Mouse (Mus musculus): ENCODE measurements around the gene E130114P18Rik.

The E130114P18Rik gene

GRCm38 (mm10) chr4:97778211-97779002, 529 bp upstream of the E130114P18Rik start:
- intact Hi-C loops (cut with DNase I), result loop anchor here (2.0 kb wide), 1 partner anchor 226 kb away; no protein-coding TSS in a partner anchor

GRCm38 (mm10) chr4:97777081-97777705, 685 bp downstream of the E130114P18Rik start:
- intact Hi-C loops (cut with DNase I), result no loop called here

DNA sequence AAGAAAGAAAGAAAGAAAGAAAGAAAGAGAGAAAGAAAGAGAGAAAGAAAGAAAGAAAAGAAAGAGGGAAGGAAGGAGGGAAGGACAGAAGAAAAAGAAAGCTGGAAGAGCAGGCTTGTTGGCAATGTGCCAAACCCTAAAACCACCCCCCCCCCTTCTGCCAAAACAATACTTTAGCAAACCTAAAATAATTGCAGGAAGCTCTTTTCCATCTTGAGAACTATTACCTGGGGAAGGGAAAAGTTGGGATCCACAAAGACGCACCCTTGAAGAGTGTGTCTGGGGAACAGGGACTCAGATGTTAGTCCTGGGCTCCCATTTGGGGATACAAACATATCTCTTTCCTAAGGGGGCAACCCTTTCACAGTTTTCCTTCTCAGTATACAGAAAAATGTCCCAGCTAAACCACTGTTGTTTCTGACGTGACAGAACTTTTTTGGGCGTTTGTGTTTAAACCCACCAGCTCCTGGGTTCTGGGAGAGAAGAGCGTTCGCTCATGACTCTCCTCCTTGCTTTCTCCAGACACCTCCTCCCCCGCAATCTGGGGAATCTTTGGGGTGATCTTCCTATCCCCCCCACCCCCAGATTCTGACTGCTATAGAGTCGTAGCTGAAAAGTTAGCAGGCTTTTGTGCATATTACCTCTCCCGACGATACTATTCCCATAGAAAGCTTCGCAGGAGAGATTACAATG, 1.3 kb downstream of the E130114P18Rik start:
- intact Hi-C loops (cut with DNase I), result no loop called here

GRCm38 (mm10) chr4:97775494-97776265, 2.2 kb downstream of the E130114P18Rik start:
- intact Hi-C loops (cut with DNase I), result no loop called here

DNA sequence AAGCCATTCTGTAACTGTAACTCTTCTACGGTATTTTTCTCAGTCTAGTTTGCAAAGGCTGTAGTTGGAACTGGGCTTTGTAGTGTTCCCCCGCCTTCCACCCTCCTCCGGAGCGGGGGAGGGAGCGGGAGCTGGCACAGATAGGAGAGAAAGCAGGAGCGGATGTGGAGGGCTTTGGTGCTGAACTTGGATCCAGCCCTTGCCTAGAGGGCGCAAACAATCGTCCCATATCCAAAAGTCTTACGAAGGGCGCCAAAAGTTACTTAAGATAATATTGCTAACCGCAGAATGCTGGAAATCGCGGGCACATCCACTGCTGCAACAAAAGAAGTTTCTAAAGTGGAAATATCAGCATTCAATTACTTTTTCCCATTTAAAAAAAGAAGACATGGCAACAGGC, 2.8 kb downstream of the E130114P18Rik start:
- intact Hi-C loops (cut with DNase I), result no loop called here

- intact Hi-C loops (cut with DNase I), result loop anchor here (5.0 kb wide), 1 partner anchor 153 kb away; no protein-coding TSS in a partner anchor
Measured at GRCm38 (mm10) chr4:97774446-97774950, 3.4 kb downstream of the E130114P18Rik start.

GRCm38 (mm10) chr4:97773791-97774190, 4.1 kb downstream of the E130114P18Rik start:
- intact Hi-C loops (cut with DNase I), result loop anchor here (2.0 to 5.0 kb wide), 2 partner anchors 17 to 154 kb away; no protein-coding TSS in a partner anchor

- intact Hi-C loops (cut with DNase I), result loop anchor here (2.0 to 5.0 kb wide), 2 partner anchors 16 to 154 kb away; no protein-coding TSS in a partner anchor
Measured at GRCm38 (mm10) chr4:97773110-97773593, 4.7 kb downstream of the E130114P18Rik start.

- intact Hi-C loops (cut with DNase I), result loop anchor here (2.0 to 5.0 kb wide), 2 partner anchors 16 to 155 kb away; no protein-coding TSS in a partner anchor
Measured at GRCm38 (mm10) chr4:97772641-97773040, 5.2 kb downstream of the E130114P18Rik start, which contains the start of gene Nfia. TSS of gene Nfia (plus strand) at chr4:97772734.

DNA sequence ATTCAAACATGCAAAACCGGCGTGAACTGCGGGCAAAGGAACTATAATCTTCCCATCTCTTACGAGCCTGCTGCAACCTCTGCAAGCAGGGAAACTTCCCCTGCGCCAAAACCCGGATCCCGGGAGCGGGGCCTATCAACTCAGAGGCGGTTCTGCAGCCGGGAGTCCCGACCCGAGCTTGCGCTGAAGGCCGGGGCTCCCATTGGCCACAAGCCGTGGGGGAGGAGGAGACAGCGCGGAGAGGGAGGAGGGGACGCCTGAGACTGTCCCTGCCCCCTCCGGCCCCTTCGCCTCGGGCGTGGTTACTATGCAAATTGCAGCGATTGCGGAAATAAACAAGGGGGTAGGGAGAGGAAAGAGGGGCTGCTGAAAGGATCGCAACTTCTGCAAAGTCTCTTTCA, 5.8 kb downstream of the E130114P18Rik start:
- intact Hi-C loops (cut with DNase I), result loop anchor here (2.0 to 5.0 kb wide), 2 partner anchors 15 to 155 kb away; no protein-coding TSS in a partner anchor

GRCm38 (mm10) chr4:97771426-97771825, 6.5 kb downstream of the E130114P18Rik start:
- intact Hi-C loops (cut with DNase I), result loop anchor here (5.0 kb wide), 1 partner anchor 156 kb away; no protein-coding TSS in a partner anchor

DNA sequence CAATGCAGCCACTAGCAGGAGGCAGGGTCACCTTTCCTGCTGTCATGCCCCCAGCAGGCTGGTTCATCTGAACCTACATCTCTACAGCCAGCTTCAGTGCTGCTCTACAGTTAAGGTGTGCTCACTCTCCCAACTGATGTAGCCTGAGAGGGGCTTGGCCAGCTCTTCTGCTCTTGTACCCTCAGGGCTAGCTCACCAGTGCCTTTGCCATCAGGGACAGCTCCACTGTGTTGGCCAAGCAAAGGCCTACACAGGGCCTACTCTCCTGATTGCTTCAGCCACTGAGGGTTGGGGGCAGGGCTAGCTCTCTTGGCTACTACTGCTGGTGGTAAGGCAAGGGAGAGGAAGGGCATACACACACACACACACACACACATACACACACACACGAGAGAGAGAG, 8.0 kb downstream of the E130114P18Rik start:
- intact Hi-C loops (cut with DNase I), result loop anchor here (5.0 kb wide), 1 partner anchor 157 kb away; no protein-coding TSS in a partner anchor

DNA sequence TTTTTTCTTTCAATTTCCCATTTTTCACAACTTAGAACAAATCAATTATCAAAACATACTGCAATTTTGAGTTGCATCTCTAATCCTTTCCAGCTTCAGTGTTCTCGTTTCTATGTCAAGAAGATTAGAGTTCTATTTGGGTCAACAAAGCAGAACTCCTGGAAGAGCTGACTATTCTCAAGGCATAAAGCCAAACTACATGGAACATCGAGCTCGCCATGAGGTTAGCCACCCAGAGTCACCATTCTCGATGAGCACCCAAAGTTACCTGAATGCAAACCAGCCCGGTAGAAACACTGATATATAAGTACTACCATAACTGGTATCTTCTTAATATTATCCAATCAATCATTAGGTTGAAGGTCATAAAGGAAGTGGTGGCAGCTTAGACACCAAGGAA, 10.4 kb downstream of the E130114P18Rik start:
- intact Hi-C loops (cut with DNase I), result no loop called here

- intact Hi-C loops (cut with DNase I), result no loop called here
Measured at GRCm38 (mm10) chr4:97767025-97767424, 10.9 kb downstream of the E130114P18Rik start.

- intact Hi-C loops (cut with DNase I), result no loop called here
Measured at GRCm38 (mm10) chr4:97766100-97766499, 11.8 kb downstream of the E130114P18Rik start.

- intact Hi-C loops (cut with DNase I), result no loop called here
Measured at GRCm38 (mm10) chr4:97765341-97766020, 12.4 kb downstream of the E130114P18Rik start.

- intact Hi-C loops (cut with DNase I), result no loop called here
Measured at GRCm38 (mm10) chr4:97764616-97765015, 13.3 kb downstream of the E130114P18Rik start.

GRCm38 (mm10) chr4:97758661-97759060, 19.2 kb downstream of the E130114P18Rik start:
- intact Hi-C loops (cut with DNase I), result loop anchor here (10.0 kb wide), 1 partner anchor 86 kb away; no protein-coding TSS in a partner anchor

DNA sequence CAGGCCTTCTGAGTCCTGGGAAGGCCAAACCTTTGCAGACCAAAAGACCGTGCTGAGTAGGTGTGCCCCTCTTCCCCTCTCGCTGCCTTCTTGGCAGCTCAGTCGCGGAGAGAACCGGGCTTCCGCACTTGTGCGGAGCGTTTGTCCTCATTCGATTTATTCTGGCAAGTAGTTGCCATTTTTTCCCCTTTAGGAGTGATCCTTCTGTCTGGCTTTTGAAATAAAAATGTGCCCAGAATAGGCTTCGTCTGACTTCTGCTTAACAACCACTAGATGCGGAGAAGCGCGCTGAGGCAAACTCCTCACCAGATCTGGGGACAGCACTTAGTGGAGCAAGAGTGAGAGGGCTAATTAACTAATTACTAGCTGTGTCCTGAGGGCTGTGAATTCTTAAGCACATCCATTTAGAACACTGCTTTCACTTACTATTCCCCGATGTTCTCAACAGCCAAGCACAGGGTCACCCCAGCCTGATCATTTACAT, 19.9 kb downstream of the E130114P18Rik start:
- intact Hi-C loops (cut with DNase I), result loop anchor here (2.0 to 10.0 kb wide), 2 partner anchors 15 to 87 kb away; partner anchors contain the start of gene Nfia

All from adrenal gland (tissue).